Mouse (Mus musculus) thymus, postnatal 0 days (tissue): ENCODE measurements around the gene Camta2. TPM values are rescaled to one million over a fixed set of nuclear protein-coding genes. Genes with fewer than 3 reads are reported as not detected.

Source experiments
- DNase-seq: peaks from one replicate; pipeline ENCODE4 v3.0.0-alpha.2; 2015; ENCODE audit warnings: low spot score
- microRNA-seq: library from miRNA; unstranded; fragments of <30 nt; microRNA quantifications from one replicate; pipeline ENCODE4, GENCODE M21; 2016; ENCODE audit warnings: borderline number of aligned reads
- polyA plus RNA-seq: library from polyadenylated mRNA; unstranded; fragments of >200 nt; fragmentation: Nextera tagmentation; extraction: Ambion mirVana; gene quantifications from 2 replicates; pipeline ENCODE4 v1.2.1, GENCODE M21; 2015

Camta2 gene
- polyA plus RNA-seq, 1 experiment from 2014 or later: 6.9 TPM

- DNase-seq: no peak
Measured at GRCm38 (mm10) chr11:70621972-70622814, 65.7 kb downstream of the Camta2 start.

Small RNA genes lying within 50 kb of the gene (microRNA-seq; reads per million reads assigned to microRNA genes)
- not detected for gene Mir6925

Other genes starting within 250 kb of the Camta2 start
- gene Med11, start 236.2 kb downstream of the Camta2 start, polyA plus RNA-seq: 47.5 and 47.6 TPM in 2 replicates
- gene Zmynd15, start 228.7 kb downstream of the Camta2 start, polyA plus RNA-seq: 4.8 and 5.1 TPM in 2 replicates
- gene Cxcl16, start 228.1 kb downstream of the Camta2 start, polyA plus RNA-seq: 34.2 and 35.1 TPM in 2 replicates
- gene Tm4sf5, start 182.9 kb downstream of the Camta2 start, polyA plus RNA-seq: 8.9 and 9.3 TPM in 2 replicates
- 11.6 and 13.7 TPM in 2 replicates for gene Vmo1, start 173.5 kb downstream of the Camta2 start, polyA plus RNA-seq
- gene Gltpd2, start 168.9 kb downstream of the Camta2 start, polyA plus RNA-seq: 0.31 TPM in 1 of 2 replicates, not detected in the other
- 741 and 749 TPM in 2 replicates for gene Psmb6, start 162.7 kb downstream of the Camta2 start, polyA plus RNA-seq
- gene Gm40193, start 155.2 kb downstream of the Camta2 start, polyA plus RNA-seq: not detected in 2 replicates
- 2.0 and 2.7 TPM in 2 replicates for gene Pld2, start 148.0 kb downstream of the Camta2 start, polyA plus RNA-seq
- 6.3 and 6.6 TPM in 2 replicates for gene Mink1, start 125.2 kb downstream of the Camta2 start, polyA plus RNA-seq
- gene 4930544D05Rik, start 72.3 kb downstream of the Camta2 start, polyA plus RNA-seq: not detected in 2 replicates
- gene Chrne, start 68.9 kb downstream of the Camta2 start, polyA plus RNA-seq: 0.39 and 1.1 TPM in 2 replicates
- gene Gp1ba, start 49.0 kb downstream of the Camta2 start, polyA plus RNA-seq: 0.06 and 0.13 TPM in 2 replicates
- gene Rnf167, start 40.9 kb downstream of the Camta2 start, polyA plus RNA-seq: 214 and 226 TPM in 2 replicates
- gene Slc25a11, start 40.6 kb downstream of the Camta2 start, polyA plus RNA-seq: 137 and 139 TPM in 2 replicates
- 2,783 and 3,382 TPM in 2 replicates for gene Pfn1, start 33.5 kb downstream of the Camta2 start, polyA plus RNA-seq
- 13.1 and 14.7 TPM in 2 replicates for gene Eno3, start 30.9 kb downstream of the Camta2 start, polyA plus RNA-seq
- 63.7 and 85.0 TPM in 2 replicates for gene Spag7, start 18.7 kb downstream of the Camta2 start, polyA plus RNA-seq
- 0.75 and 0.94 TPM in 2 replicates for gene Inca1, start 12.1 kb upstream of the Camta2 start, polyA plus RNA-seq
- 1.2 and 1.4 TPM in 2 replicates for gene Kif1c, start 12.4 kb upstream of the Camta2 start, polyA plus RNA-seq
- gene Zfp3, start 76.1 kb upstream of the Camta2 start, polyA plus RNA-seq: 7.2 and 7.6 TPM in 2 replicates
- 2.1 and 3.1 TPM in 2 replicates for gene Scimp, start 124.5 kb upstream of the Camta2 start, polyA plus RNA-seq
- gene Rabep1, start 156.7 kb upstream of the Camta2 start, polyA plus RNA-seq: 35.6 and 38.1 TPM in 2 replicates